Mouse (Mus musculus) heart, adult 2 months (tissue): ENCODE measurements around the gene Cbx6. TPM values are rescaled to one million over a fixed set of nuclear protein-coding genes. Genes with fewer than 3 reads are reported as not detected.
A peak's percentile ranks its signal among the peaks of the same experiment; 100 is the strongest.

Experiments used
- DNase-seq, 2 experiments: peaks; one replicate each; pipeline ENCODE4 v3.0.0; 2021
- H3K27ac ChIP-seq: fragments of 200-600 bp; 2 replicates; pipeline ENCODE4 v1.8.1; 2022
- H3K27me3 ChIP-seq: fragments of 200-500 bp; 2 replicates; pipeline ENCODE4 v1.6.1; 2012; ENCODE audit warnings: mild to moderate bottlenecking, low read length, inconsistent platforms, mixed read lengths; ENCODE audit not compliant: control insufficient read depth, insufficient read depth
- H3K36me3 ChIP-seq: fragments of 200-500 bp; 2 replicates; pipeline ENCODE4 v1.6.1; 2012; ENCODE audit warnings: low read length, inconsistent platforms; ENCODE audit not compliant: control insufficient read depth, insufficient read depth
- H3K4me1 ChIP-seq: fragments of 200-500 bp; 2 replicates; pipeline ENCODE4 v1.6.1; 2011; ENCODE audit warnings: low read length; ENCODE audit not compliant: control insufficient read depth, insufficient read depth
- H3K4me3 ChIP-seq: fragments of 200-600 bp; 2 replicates; pipeline ENCODE4 v1.8.1; 2022
- H3K79me2 ChIP-seq: fragments of 200-500 bp; replicated peaks from 2 replicates; pipeline ENCODE4 v1.6.1; 2012; ENCODE audit warnings: mild to moderate bottlenecking, inconsistent platforms, low read length, moderate library complexity, mixed read lengths; ENCODE audit not compliant: control insufficient read depth, insufficient read depth
- H3K9ac ChIP-seq: fragments of 200-500 bp; 2 replicates; pipeline ENCODE4 v1.6.1; 2012; ENCODE audit warnings: low read depth, mild to moderate bottlenecking, control low read depth, inconsistent platforms, low read length, mixed read lengths
- CTCF ChIP-seq: fragments of 200-600 bp; IDR thresholded peaks from 2 replicates; pipeline ENCODE4 v1.8.1; 2022; ENCODE audit warnings: antibody characterized with exemption, mild to moderate bottlenecking, moderate library complexity
- EP300 ChIP-seq: fragments of 200-500 bp; IDR thresholded peaks from 2 replicates; pipeline ENCODE4 v1.6.1; 2011; ENCODE audit warnings: low read depth, low read length, control low read depth; ENCODE audit not compliant: insufficient read depth
- POLR2A ChIP-seq: fragments of 200-500 bp; IDR thresholded peaks from 2 replicates; pipeline ENCODE4 v1.6.1; 2011; ENCODE audit warnings: mild to moderate bottlenecking, low read depth, low read length, control low read depth; ENCODE audit not compliant: insufficient read depth
- WGBS: fragments of 180-500 bp; shearing (Covaris S2); methylation state at CpG from one replicate; pipeline ENCODE4 v1.1.7; 2018; 5-methylcytosine and 5-hydroxymethylcytosine counted together
- intact Hi-C: fragments of 180-260 bp; cut with DNase I; formaldehyde crosslinking; loops from one replicate; pipeline ENCODE4 v1.15.1; 2025
- polyA plus RNA-seq: library from polyadenylated mRNA; depleted of rRNA; stranded (reverse); fragments of >200 nt; gene quantifications from 2 replicates; pipeline ENCODE4 v1.2.3, GENCODE M21; 2012; rRNA removed
- total RNA-seq, 2 experiments: library from RNA; stranded (reverse); gene quantifications; 2 replicates each; pipeline ENCODE4 v1.2.3; 2021

Gene Cbx6
- total and polyA plus RNA-seq, 3 experiments: 21.1 to 22.9 (median 21.3) TPM

GRCm38 (mm10) chr15:79790111-79790510, 44.4 kb downstream of the Cbx6 start:
- H3K27ac ChIP-seq: no peak overlapping the region
- intact Hi-C loops: no loop called here
- no peaks in the 10 kb centered on the region for H3K27me3 ChIP-seq
- no peaks in the 10 kb centered on the region for H3K79me2 ChIP-seq
- no peak for DNase-seq
- H3K4me1 ChIP-seq: no peaks in the 10 kb centered on the region
- 50% methylated on average over 8 of the region's 8 CpGs for WGBS
- TF ChIP-seq EP300: no peak
- no peak for TF ChIP-seq POLR2A
- TF ChIP-seq CTCF: no peak
- H3K9ac ChIP-seq: no peak overlapping the region
- H3K4me3 ChIP-seq: no peak overlapping the region
- H3K36me3 ChIP-seq: no peaks in the 10 kb centered on the region

GRCm38 (mm10) chr15:79787815-79788214, 46.7 kb downstream of the Cbx6 start:
- Histone ChIP-seq H3K4me1 (no peaks in the 10 kb centered on the region), H3K27me3 (no peaks in the 10 kb centered on the region), H3K79me2 (no peaks in the 10 kb centered on the region), H3K27ac (no peak overlapping the region), H3K36me3 (no peaks in the 10 kb centered on the region), H3K4me3 (no peak overlapping the region), H3K9ac (no peak overlapping the region)
- DNase-seq: no peak
- intact Hi-C loops: no loop called here
- TF ChIP-seq POLR2A: no peak
- TF ChIP-seq CTCF: no peak
- TF ChIP-seq EP300: no peak
- WGBS: 60% methylated on average over 8 of the region's 8 CpGs

GRCm38 (mm10) chr15:79785056-79785455, 49.4 kb downstream of the Cbx6 start:
- H3K36me3 ChIP-seq: no peaks in the 10 kb centered on the region
- H3K27me3 ChIP-seq: no peaks in the 10 kb centered on the region
- H3K4me1 ChIP-seq: no peaks in the 10 kb centered on the region
- no peak for TF ChIP-seq POLR2A
- no peak for TF ChIP-seq CTCF
- no peak for TF ChIP-seq EP300
- no peak overlapping the region for H3K9ac ChIP-seq
- no peaks in the 10 kb centered on the region for H3K79me2 ChIP-seq
- no peak for DNase-seq
- intact Hi-C loops: no loop called here
- WGBS: 41% methylated on average over 1 of the region's 1 CpGs
- H3K27ac ChIP-seq: no peak overlapping the region
- H3K4me3 ChIP-seq: no peak overlapping the region

- H3K79me2 ChIP-seq: no peaks in the 10 kb centered on the region
- no peak within 1 kb of the TSS for H3K27ac ChIP-seq
- DNase-seq: no peak
- H3K4me1 ChIP-seq: no peaks in the 10 kb centered on the region; the same call in 1 of the 2 replicates
- no peak within 1 kb of the TSS for H3K9ac ChIP-seq
- intact Hi-C loops: no loop called here
- no peaks in the 10 kb centered on the region for H3K36me3 ChIP-seq
- TF ChIP-seq POLR2A: no peak
- H3K4me3 ChIP-seq: no peak within 1 kb of the TSS
- no peaks in the 10 kb centered on the region for H3K27me3 ChIP-seq
Observed at GRCm38 (mm10) chr15:79777749-79778148, 56.7 kb downstream of the Cbx6 start, which contains the start of gene Dnal4. Gene Dnal4 (minus strand): TSS chr15:79777849.

GRCm38 (mm10) chr15:79775662-79776061, 58.8 kb downstream of the Cbx6 start:
- TF ChIP-seq CTCF (no peak), POLR2A (no peak), EP300 (no peak)
- Histone ChIP-seq H3K27ac (no peak overlapping the region), H3K36me3 (no peaks in the 10 kb centered on the region), H3K79me2 (peaks cover 3% of the 10 kb centered on the region), H3K27me3 (no peaks in the 10 kb centered on the region), H3K9ac (no peak overlapping the region), H3K4me1 (no peaks in the 10 kb centered on the region; the same call in 1 of the 2 replicates), H3K4me3 (no peak overlapping the region)
- WGBS: 59% methylated on average over 7 of the region's 7 CpGs
- intact Hi-C loops: loop anchor here (2.0 kb wide), 1 partner anchor 59 kb away; the partner anchor contains the start of genes Cbx6 and Npcd
- DNase-seq: no peak

- Histone ChIP-seq H3K4me1 (peaks cover 8% of the 10 kb centered on the region), H3K27ac (peak overlapping the region; percentile 85), H3K27me3 (no peaks in the 10 kb centered on the region), H3K9ac (peak overlapping the region; percentile 71), H3K36me3 (no peaks in the 10 kb centered on the region), H3K4me3 (peak overlapping the region; percentile 79), H3K79me2 (peaks cover 3% of the 10 kb centered on the region)
- peak; percentile 44; the same call in 1 of the 2 replicates for TF ChIP-seq EP300
- no peak for TF ChIP-seq CTCF
- TF ChIP-seq POLR2A: peak; percentile 76
- WGBS: under 1% methylated on average over 50 of the region's 50 CpGs
- DNase-seq: peak; percentile 94 to 97
- intact Hi-C loops: loop anchor here (2.0 kb wide), 1 partner anchor 60 kb away; the partner anchor contains the start of genes Cbx6 and Npcd
Observed at GRCm38 (mm10) chr15:79774117-79775027, 60.1 kb downstream of the Cbx6 start.

Other genes with a start within 250 kb of the Cbx6 start
- not detected for gene Dmc1, start 229.6 kb downstream of the Cbx6 start, total RNA-seq
- 0.12 TPM in 1 of 2 replicates, not detected in the other for gene Dmc1, start 229.6 kb downstream of the Cbx6 start, polyA plus RNA-seq
- under 1 TPM; 0.75 to 0.84 TPM for gene Fam227a, start 175.7 kb downstream of the Cbx6 start, total RNA-seq
- gene Fam227a, start 175.7 kb downstream of the Cbx6 start, polyA plus RNA-seq: 1.2 and 1.4 TPM in 2 replicates
- 10 to 100 TPM; 18.6 to 19.3 TPM for gene Cby1, start 175.5 kb downstream of the Cbx6 start, total RNA-seq
- 10.1 and 13.8 TPM in 2 replicates for gene Cby1, start 175.5 kb downstream of the Cbx6 start, polyA plus RNA-seq
- 100 to 1,000 TPM in 1 of 2 experiments, 10 to 100 TPM in 1; 99.8 to 109 TPM for gene Tomm22, start 163.8 kb downstream of the Cbx6 start, total RNA-seq
- 57.8 and 112 TPM in 2 replicates for gene Tomm22, start 163.8 kb downstream of the Cbx6 start, polyA plus RNA-seq
- 10 to 100 TPM; 22.1 to 24.9 TPM for gene Josd1, start 146.8 kb downstream of the Cbx6 start, total RNA-seq
- gene Josd1, start 146.8 kb downstream of the Cbx6 start, polyA plus RNA-seq: 16.1 and 25.6 TPM in 2 replicates
- 10 to 100 TPM; 26.9 to 30.1 TPM for gene Gtpbp1, start 143.8 kb downstream of the Cbx6 start, total RNA-seq
- 27.0 and 30.5 TPM in 2 replicates for gene Gtpbp1, start 143.8 kb downstream of the Cbx6 start, polyA plus RNA-seq
- 10 to 100 TPM; 83.3 to 96.7 TPM for gene Sun2, start 92.2 kb downstream of the Cbx6 start, total RNA-seq
- gene Sun2, start 92.2 kb downstream of the Cbx6 start, polyA plus RNA-seq: 57.9 and 69.2 TPM in 2 replicates
- gene Dnal4, start 56.8 kb downstream of the Cbx6 start, total RNA-seq: 10 to 100 TPM; 19.3 to 21.7 TPM
- 43.0 and 46.8 TPM in 2 replicates for gene Dnal4, start 56.8 kb downstream of the Cbx6 start, polyA plus RNA-seq
- gene Nptxr, start 29.9 kb downstream of the Cbx6 start, total RNA-seq: 1 to 10 TPM; 1.5 to 1.7 TPM
- gene Nptxr, start 29.9 kb downstream of the Cbx6 start, polyA plus RNA-seq: 1.3 and 1.6 TPM in 2 replicates
- gene Npcd, start 451 bp downstream of the Cbx6 start, total RNA-seq: under 1 TPM; 0.29 to 0.30 TPM
- gene Npcd, start 451 bp downstream of the Cbx6 start, polyA plus RNA-seq: 0.31 TPM in 1 of 2 replicates, not detected in the other
- 1 to 10 TPM; 6.8 to 7.1 TPM for gene Apobec3, start 57.0 kb upstream of the Cbx6 start, total RNA-seq
- 13.9 and 16.3 TPM in 2 replicates for gene Apobec3, start 57.0 kb upstream of the Cbx6 start, polyA plus RNA-seq
- gene Cbx7, start 136.4 kb upstream of the Cbx6 start, total RNA-seq: 10 to 100 TPM; 18.9 to 21.7 TPM
- 21.4 and 31.6 TPM in 2 replicates for gene Cbx7, start 136.4 kb upstream of the Cbx6 start, polyA plus RNA-seq
- gene Pdgfb, start 180.3 kb upstream of the Cbx6 start, total RNA-seq: 10 to 100 TPM; 27.1 to 27.3 TPM
- 32.6 and 45.1 TPM in 2 replicates for gene Pdgfb, start 180.3 kb upstream of the Cbx6 start, polyA plus RNA-seq